Mouse (Mus musculus): Measurements from ENCODE around the gene Prss48. TPM values are rescaled to one million over a fixed set of nuclear protein-coding genes. Genes with fewer than 3 reads are reported as not detected.

The Prss48 gene
- polyA plus RNA-seq, 1 experiment from 2014 or later = 0.58 TPM

DNA sequence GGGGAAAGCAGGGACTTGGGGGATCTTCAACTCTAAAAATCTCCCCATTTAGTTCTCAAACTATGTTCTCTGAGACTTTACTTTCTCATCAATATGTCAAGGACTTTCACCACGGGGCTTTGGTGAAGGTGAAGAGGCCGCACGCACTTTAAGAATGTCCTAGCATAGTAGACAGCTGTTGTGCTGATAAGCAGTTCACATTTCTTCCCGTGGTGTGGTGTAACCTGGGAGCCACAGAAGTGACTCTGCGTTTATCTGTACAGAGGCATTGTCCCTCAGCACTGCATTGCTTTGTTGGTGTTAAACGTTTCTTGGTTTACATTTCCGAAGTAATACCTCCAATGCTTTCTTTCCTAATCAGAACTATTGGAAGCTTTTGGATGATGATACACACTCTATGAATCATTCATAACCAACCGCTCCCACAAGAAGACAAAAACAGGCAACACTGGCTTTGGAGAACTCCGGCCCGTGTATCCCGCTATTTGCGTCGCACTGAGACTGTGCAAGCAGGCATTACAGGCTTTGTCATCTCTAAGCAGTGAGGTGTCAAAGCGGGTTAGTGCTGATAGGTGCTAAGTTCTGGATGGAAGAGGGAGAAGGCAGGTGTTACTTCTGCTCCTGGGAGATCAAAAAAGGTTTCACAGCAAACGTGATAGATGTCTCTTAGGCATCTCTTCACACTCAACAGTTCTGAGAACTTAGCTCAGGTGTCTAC is 26.5 kb upstream of the Prss48 start:
- DNase-seq (ENCODE audit: low spot score) = no peak
- Histone ChIP-seq H3K9ac (ENCODE audit: low read length) (no peak overlapping the region), H3K27me3 (replicated peaks; ENCODE audit: control insufficient read depth, insufficient read depth, low read length) (no peaks in the 10 kb centered on the region), H3K9me3 (ENCODE audit: control insufficient read depth, low read length) (no peaks in the 10 kb centered on the region), H3K36me3 (ENCODE audit: control insufficient read depth, insufficient read depth, low read length) (no peaks in the 10 kb centered on the region), H3K4me2 (ENCODE audit: low read length) (no peak overlapping the region), H3K27ac (ENCODE audit: low read depth) (no peak overlapping the region), H3K4me3 (ENCODE audit: low read depth, low read length) (no peak overlapping the region), H3K4me1 (replicated peaks; ENCODE audit: control insufficient read depth, insufficient read depth, low read length) (no peaks in the 10 kb centered on the region)
- 81% methylated on average over 15 of the region's 15 CpGs for WGBS
- ATAC-seq (replicated peaks; ENCODE audit: low FRiP score, low TSS enrichment, low read depth) = no peak

DNA sequence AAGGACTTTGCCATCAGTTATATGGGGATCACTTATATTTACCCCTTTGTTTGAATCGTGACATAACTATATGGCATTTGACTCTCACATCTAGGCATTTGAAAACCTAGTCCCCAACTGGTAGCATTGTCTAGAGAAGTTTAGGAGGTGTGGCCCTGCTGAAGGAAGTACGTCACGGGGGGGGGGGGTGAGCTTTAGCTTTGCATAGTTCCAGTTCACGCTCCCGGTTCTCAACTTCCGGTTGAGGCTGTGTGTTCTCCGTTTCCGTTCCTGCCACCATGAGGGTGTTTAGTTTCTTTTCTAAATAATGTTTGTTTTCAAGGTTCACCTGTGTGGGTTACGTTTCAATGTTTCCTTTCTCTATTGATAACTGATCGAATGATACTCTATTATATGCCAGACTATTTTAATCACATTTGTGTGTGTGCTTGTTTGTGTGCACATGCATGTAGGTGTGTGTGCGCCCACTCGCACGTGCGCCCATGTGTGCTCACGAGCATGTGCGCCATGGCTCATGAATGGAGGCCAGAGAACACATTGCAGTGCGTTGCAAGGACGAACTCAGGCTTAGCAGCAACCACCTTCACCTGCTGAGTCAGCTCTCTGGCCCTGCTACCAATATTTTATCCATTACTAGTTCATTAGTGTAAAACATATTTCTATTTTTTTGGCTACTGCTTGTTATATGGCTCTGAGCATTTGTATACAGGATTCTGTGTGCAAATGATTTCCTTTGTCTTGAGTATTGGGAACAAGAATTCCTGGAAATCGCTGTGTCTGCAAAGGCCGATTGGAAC is 23.2 kb upstream of the Prss48 start:
- Histone ChIP-seq H3K36me3 (ENCODE audit: control insufficient read depth, insufficient read depth, low read length) (no peaks in the 10 kb centered on the region), H3K9ac (ENCODE audit: low read length) (no peak overlapping the region), H3K4me2 (ENCODE audit: low read length) (no peak overlapping the region), H3K27me3 (replicated peaks; ENCODE audit: control insufficient read depth, insufficient read depth, low read length) (no peaks in the 10 kb centered on the region), H3K4me1 (replicated peaks; ENCODE audit: control insufficient read depth, insufficient read depth, low read length) (no peaks in the 10 kb centered on the region), H3K27ac (ENCODE audit: low read depth) (no peak overlapping the region), H3K9me3 (ENCODE audit: control insufficient read depth, low read length) (no peaks in the 10 kb centered on the region), H3K4me3 (ENCODE audit: low read depth, low read length) (no peak overlapping the region)
- ATAC-seq (replicated peaks; ENCODE audit: low FRiP score, low TSS enrichment, low read depth) (no peak), DNase-seq (ENCODE audit: low spot score) (peak; percentile 20)
- WGBS = 95% methylated on average over 20 of the region's 20 CpGs

DNA sequence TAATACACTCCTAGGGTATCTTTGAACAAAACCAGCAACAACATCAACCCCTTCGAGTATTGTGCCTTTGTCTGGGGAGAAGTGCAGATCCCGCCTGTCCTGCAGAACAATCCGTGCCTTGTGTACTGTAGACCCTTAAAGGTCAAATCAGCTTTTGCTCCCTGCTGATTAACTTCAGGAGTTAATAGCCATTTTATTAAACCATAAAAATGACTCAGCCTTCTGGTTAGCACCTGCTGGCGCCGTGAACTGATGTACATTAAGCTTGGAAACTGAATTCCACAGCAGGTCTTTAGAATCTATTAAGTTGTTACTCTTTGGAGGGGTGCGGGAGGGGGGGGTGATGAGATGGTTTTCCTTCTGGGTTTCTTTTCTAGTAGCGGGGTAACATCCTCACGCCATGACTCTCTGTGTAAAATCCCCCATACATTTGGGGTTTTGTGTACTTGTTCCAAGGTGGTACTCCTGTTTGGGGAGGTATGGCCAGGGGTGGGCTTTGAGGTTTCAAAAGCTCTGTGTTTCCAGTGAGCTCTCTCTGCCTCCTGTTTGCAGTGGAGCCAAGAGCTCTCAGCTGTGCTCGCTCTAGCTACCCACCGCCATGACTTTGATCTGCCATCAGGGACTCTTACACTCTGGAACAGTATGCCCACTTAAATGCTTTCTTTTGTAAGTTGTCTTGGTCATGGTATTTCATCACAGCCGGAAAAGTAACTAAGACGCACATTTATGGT is 21.9 kb upstream of the Prss48 start:
- ATAC-seq (replicated peaks; ENCODE audit: low FRiP score, low TSS enrichment, low read depth) (no peak), DNase-seq (ENCODE audit: low spot score) (no peak)
- Histone ChIP-seq H3K27ac (ENCODE audit: low read depth) (no peak overlapping the region), H3K27me3 (replicated peaks; ENCODE audit: control insufficient read depth, insufficient read depth, low read length) (no peaks in the 10 kb centered on the region), H3K9me3 (ENCODE audit: control insufficient read depth, low read length) (no peaks in the 10 kb centered on the region), H3K4me1 (replicated peaks; ENCODE audit: control insufficient read depth, insufficient read depth, low read length) (no peaks in the 10 kb centered on the region), H3K4me3 (ENCODE audit: low read depth, low read length) (no peak overlapping the region), H3K4me2 (ENCODE audit: low read length) (no peak overlapping the region), H3K9ac (ENCODE audit: low read length) (no peak overlapping the region), H3K36me3 (ENCODE audit: control insufficient read depth, insufficient read depth, low read length) (no peaks in the 10 kb centered on the region)
- WGBS = 92% methylated on average over 12 of the region's 12 CpGs

DNA sequence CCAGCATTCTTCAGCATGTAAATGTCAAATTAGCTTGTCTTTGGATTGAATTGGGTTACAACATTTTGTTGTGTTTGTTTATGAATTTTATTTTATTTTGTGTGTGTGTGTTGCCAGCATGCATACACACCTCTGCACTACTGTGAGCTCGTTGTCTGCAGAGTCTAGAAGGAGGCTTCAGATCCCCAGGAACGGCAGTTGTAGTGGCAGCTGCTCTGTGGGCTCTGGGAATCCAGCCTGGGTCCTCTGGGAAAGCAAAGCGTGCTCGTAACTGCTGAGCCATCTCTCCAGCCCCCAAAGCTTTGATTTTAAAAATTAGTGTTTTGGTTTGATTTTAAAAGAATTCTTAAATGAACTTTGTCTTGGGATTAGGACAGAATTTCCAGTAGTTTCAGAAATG is 19.4 kb upstream of the Prss48 start:
- no peak for DNase-seq (ENCODE audit: low spot score)
- H3K4me2 ChIP-seq (ENCODE audit: low read length) = no peak overlapping the region

DNA sequence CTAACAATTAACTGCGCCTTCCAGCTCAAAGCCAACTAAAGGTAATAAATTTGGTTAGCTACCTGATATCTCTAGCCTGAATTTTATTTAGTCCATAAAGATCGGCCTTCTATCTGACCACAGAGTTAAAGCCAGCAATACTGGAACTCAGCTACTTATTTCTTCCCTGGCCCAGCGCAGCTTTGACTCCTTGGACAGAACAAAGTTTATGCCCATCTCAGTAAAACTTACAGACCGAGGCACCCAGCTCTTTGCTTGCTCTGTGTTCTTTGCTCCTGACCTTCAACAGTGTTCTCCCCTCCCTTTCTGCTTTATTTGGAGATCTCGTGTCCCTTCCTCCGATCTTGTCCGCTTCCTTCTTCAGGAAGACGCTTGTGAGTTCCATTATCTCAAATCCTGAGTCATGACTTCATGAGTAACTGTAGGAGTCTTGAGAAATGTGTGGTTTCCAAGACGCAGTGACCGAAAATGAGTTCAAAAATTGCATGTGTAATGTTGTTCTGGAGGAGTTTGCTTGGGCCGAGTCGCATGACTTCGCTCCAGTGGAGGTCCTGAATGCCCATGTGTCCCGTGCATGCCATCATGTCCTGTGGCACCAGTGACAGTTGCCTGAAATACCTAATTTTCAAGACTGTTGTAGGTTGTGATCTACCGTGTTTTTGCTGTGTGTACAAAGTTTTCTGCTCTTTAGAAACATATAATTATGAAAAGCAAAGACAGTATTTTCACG is 18.8 kb upstream of the Prss48 start:
- ATAC-seq (replicated peaks; ENCODE audit: low FRiP score, low TSS enrichment, low read depth) (no peak), DNase-seq (ENCODE audit: low spot score) (no peak)
- 83% methylated on average over 16 of the region's 16 CpGs for WGBS

More for the DNA sequence above, 19.4 kb upstream of the Prss48 start:
- no peak for ATAC-seq (replicated peaks; ENCODE audit: low FRiP score, low TSS enrichment, low read depth)
- no peak overlapping the region for H3K4me3 ChIP-seq (ENCODE audit: low read depth, low read length)
- no peaks in the 10 kb centered on the region for H3K9me3 ChIP-seq (ENCODE audit: control insufficient read depth, low read length)
- no peak overlapping the region for H3K27ac ChIP-seq (ENCODE audit: low read depth)
- no peaks in the 10 kb centered on the region for H3K4me1 ChIP-seq (replicated peaks; ENCODE audit: control insufficient read depth, insufficient read depth, low read length)
- 88% methylated on average over 4 of the region's 4 CpGs for WGBS
- no peaks in the 10 kb centered on the region for H3K27me3 ChIP-seq (replicated peaks; ENCODE audit: control insufficient read depth, insufficient read depth, low read length)
- H3K9ac ChIP-seq (ENCODE audit: low read length) = no peak overlapping the region
- H3K36me3 ChIP-seq (ENCODE audit: control insufficient read depth, insufficient read depth, low read length) = no peaks in the 10 kb centered on the region

DNA sequence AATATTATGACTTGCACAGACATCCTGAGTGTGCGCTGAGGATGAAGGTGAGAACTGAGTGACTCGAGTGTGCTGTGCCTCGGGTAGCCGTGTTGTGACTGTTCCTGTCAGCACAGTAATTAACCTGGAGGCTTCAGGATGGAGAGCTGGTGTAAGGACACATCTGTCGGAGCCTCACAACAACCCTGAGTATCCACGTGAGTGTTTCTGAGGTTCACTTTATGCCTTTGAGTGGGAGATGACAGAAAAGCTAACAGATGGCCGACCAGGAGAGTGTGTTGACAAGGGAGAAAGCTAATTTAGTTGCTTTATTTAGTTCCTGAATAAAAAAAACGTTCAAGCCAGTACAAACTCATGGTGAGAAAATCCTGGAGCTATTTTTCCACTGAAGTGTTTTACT is 15.2 kb upstream of the Prss48 start:
- H3K4me2 ChIP-seq (ENCODE audit: low read length) = no peak overlapping the region
- no peak for ATAC-seq (replicated peaks; ENCODE audit: low FRiP score, low TSS enrichment, low read depth)
- H3K36me3 ChIP-seq (ENCODE audit: control insufficient read depth, insufficient read depth, low read length) = no peaks in the 10 kb centered on the region
- no peak overlapping the region for H3K9ac ChIP-seq (ENCODE audit: low read length)
- DNase-seq (ENCODE audit: low spot score) = no peak
- no peak overlapping the region for H3K4me3 ChIP-seq (ENCODE audit: low read depth, low read length)
- 71% methylated on average over 8 of the region's 8 CpGs for WGBS
- no peaks in the 10 kb centered on the region for H3K27me3 ChIP-seq (replicated peaks; ENCODE audit: control insufficient read depth, insufficient read depth, low read length)
- H3K9me3 ChIP-seq (ENCODE audit: control insufficient read depth, low read length) = no peaks in the 10 kb centered on the region
- H3K4me1 ChIP-seq (replicated peaks; ENCODE audit: control insufficient read depth, insufficient read depth, low read length) = no peaks in the 10 kb centered on the region
- H3K27ac ChIP-seq (ENCODE audit: low read depth) = no peak overlapping the region

More for the DNA sequence above, 18.8 kb upstream of the Prss48 start:
- H3K27ac ChIP-seq (ENCODE audit: low read depth) = no peak overlapping the region
- no peak overlapping the region for H3K4me2 ChIP-seq (ENCODE audit: low read length)
- H3K4me3 ChIP-seq (ENCODE audit: low read depth, low read length) = no peak overlapping the region
- no peaks in the 10 kb centered on the region for H3K36me3 ChIP-seq (ENCODE audit: control insufficient read depth, insufficient read depth, low read length)
- H3K4me1 ChIP-seq (replicated peaks; ENCODE audit: control insufficient read depth, insufficient read depth, low read length) = no peaks in the 10 kb centered on the region
- no peak overlapping the region for H3K9ac ChIP-seq (ENCODE audit: low read length)
- H3K27me3 ChIP-seq (replicated peaks; ENCODE audit: control insufficient read depth, insufficient read depth, low read length) = no peaks in the 10 kb centered on the region
- no peaks in the 10 kb centered on the region for H3K9me3 ChIP-seq (ENCODE audit: control insufficient read depth, low read length)

DNA sequence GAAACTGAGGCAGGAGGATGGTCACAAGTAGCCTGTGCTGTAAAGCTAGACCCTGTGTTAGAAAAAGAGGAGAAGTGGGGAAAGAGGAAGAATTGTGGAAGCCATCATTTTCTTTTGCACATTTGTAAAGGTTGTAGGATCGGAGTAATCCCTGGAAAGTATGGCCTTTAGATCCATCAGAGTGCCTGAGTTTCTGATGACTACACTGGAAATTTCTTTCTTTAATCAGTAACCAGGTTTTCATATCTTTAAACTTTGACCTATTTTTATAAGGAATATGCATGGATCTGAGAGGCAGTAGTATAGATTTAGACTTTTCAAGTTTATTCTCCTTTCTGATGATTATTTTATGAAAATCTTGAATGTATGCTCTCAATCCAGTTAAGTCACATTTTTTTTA is 14.7 kb upstream of the Prss48 start:
- H3K4me1 ChIP-seq (replicated peaks; ENCODE audit: control insufficient read depth, insufficient read depth, low read length) = no peaks in the 10 kb centered on the region
- H3K27me3 ChIP-seq (replicated peaks; ENCODE audit: control insufficient read depth, insufficient read depth, low read length) = no peaks in the 10 kb centered on the region
- 92% methylated on average over 1 of the region's 1 CpGs for WGBS
- H3K4me3 ChIP-seq (ENCODE audit: low read depth, low read length) = no peak overlapping the region
- H3K4me2 ChIP-seq (ENCODE audit: low read length) = no peak overlapping the region
- no peaks in the 10 kb centered on the region for H3K9me3 ChIP-seq (ENCODE audit: control insufficient read depth, low read length)
- ATAC-seq (replicated peaks; ENCODE audit: low FRiP score, low TSS enrichment, low read depth) (no peak), DNase-seq (ENCODE audit: low spot score) (no peak)
- no peak overlapping the region for H3K9ac ChIP-seq (ENCODE audit: low read length)
- no peaks in the 10 kb centered on the region for H3K36me3 ChIP-seq (ENCODE audit: control insufficient read depth, insufficient read depth, low read length)
- no peak overlapping the region for H3K27ac ChIP-seq (ENCODE audit: low read depth)

DNA sequence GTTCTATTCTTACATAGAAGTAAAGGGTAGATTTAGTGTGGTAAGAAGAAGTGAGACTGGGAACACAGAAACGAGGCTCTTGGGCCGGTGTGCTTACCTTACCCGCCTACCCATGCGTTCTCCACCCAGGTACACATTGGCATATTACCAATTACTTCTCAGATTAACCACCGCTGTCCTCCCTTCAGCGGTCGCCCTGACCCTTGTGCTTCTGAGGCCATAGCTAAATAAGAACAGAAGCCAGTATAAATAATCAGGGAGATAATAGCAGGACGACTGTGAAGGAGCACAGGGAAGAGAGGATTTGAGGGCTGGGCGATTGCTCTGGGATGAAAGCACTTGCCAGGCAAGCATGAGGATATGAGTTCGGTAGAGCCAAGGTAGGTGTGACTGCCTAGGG is 11.5 kb upstream of the Prss48 start:
- no peak overlapping the region for H3K27ac ChIP-seq (ENCODE audit: low read depth)
- no peaks in the 10 kb centered on the region for H3K4me1 ChIP-seq (replicated peaks; ENCODE audit: control insufficient read depth, insufficient read depth, low read length)
- no peaks in the 10 kb centered on the region for H3K27me3 ChIP-seq (replicated peaks; ENCODE audit: control insufficient read depth, insufficient read depth, low read length)
- H3K4me3 ChIP-seq (ENCODE audit: low read depth, low read length) = no peak overlapping the region
- no peaks in the 10 kb centered on the region for H3K36me3 ChIP-seq (ENCODE audit: control insufficient read depth, insufficient read depth, low read length)
- no peaks in the 10 kb centered on the region for H3K9me3 ChIP-seq (ENCODE audit: control insufficient read depth, low read length)
- H3K9ac ChIP-seq (ENCODE audit: low read length) = no peak overlapping the region
- DNase-seq (ENCODE audit: low spot score) (no peak), ATAC-seq (replicated peaks; ENCODE audit: low FRiP score, low TSS enrichment, low read depth) (no peak)
- WGBS = 78% methylated on average over 10 of the region's 10 CpGs
- no peak overlapping the region for H3K4me2 ChIP-seq (ENCODE audit: low read length)

Measured in intestine, embryonic 14.5 days (tissue).